Mouse (Mus musculus): ENCODE results near the gene Setdb2. TPM values are rescaled to one million over a fixed set of nuclear protein-coding genes. Genes with fewer than 3 reads are reported as not detected.

Gene Setdb2
- polyA plus RNA-seq, 1 experiment from 2014 or later = 3.9 TPM

GRCm38 (mm10) chr14:59366386-59367105 is 74.1 kb downstream of the Setdb2 start:
- H3K4me1 ChIP-seq = no peaks in the 10 kb centered on the region
- no peaks in the 10 kb centered on the region for H3K27me3 ChIP-seq (replicated peaks)
- H3K4me3 ChIP-seq (replicated peaks) = no peak overlapping the region
- peaks cover 3% of the 10 kb centered on the region; the same call in 1 of the 2 replicates for H3K9me3 ChIP-seq (replicated peaks)
- H3K36me3 ChIP-seq = no peaks in the 10 kb centered on the region
- H3K9ac ChIP-seq (replicated peaks) = no peak overlapping the region
- ATAC-seq (ENCODE audit: low FRiP score) = no peak
- H3K4me2 ChIP-seq = no peak overlapping the region
- WGBS = 90% methylated on average over 8 of the region's 8 CpGs
- no peak overlapping the region for H3K27ac ChIP-seq (replicated peaks)

- Histone ChIP-seq H3K4me2 (no peak within 1 kb of the TSS), H3K4me3 (replicated peaks) (no peak within 1 kb of the TSS), H3K9me3 (replicated peaks) (no peaks in the 10 kb centered on the region), H3K4me1 (no peaks in the 10 kb centered on the region), H3K27ac (replicated peaks) (no peak within 1 kb of the TSS), H3K27me3 (replicated peaks) (no peaks in the 10 kb centered on the region), H3K36me3 (no peaks in the 10 kb centered on the region), H3K9ac (replicated peaks) (no peak within 1 kb of the TSS)
- WGBS = 83% methylated on average over 6 of the region's 6 CpGs
- ATAC-seq (ENCODE audit: low FRiP score) = no peak
These were observed 75.4 kb downstream of the Setdb2 start, which contains the start of gene Phf11d for GRCm38 (mm10) chr14:59365244-59365644. Gene Phf11d (minus strand): TSS chr14:59365470.

Other genes with a start within 250 kb of the Setdb2 start
- gene Rcbtb1, start 239.7 kb downstream of the Setdb2 start, polyA plus RNA-seq (2015; fragmentation: Nextera tagmentation; extraction: Ambion mirVana) = 40.5 and 43.2 TPM in 2 replicates
- not detected in 2 replicates for gene Gm6904, start 180.7 kb downstream of the Setdb2 start, polyA plus RNA-seq (2015; fragmentation: Nextera tagmentation; extraction: Ambion mirVana)
- 0.14 TPM in 1 of 2 replicates, not detected in the other for gene Phf11a, start 143.4 kb downstream of the Setdb2 start, polyA plus RNA-seq (2015; fragmentation: Nextera tagmentation; extraction: Ambion mirVana)
- gene Phf11b, start 99.5 kb downstream of the Setdb2 start, polyA plus RNA-seq (2015; fragmentation: Nextera tagmentation; extraction: Ambion mirVana) = 0.42 and 1.4 TPM in 2 replicates
- 0.50 and 1.3 TPM in 2 replicates for gene Phf11d, start 75.4 kb downstream of the Setdb2 start, polyA plus RNA-seq (2015; fragmentation: Nextera tagmentation; extraction: Ambion mirVana)
- 0.23 and 0.57 TPM in 2 replicates for gene Phf11c, start 45.5 kb downstream of the Setdb2 start, polyA plus RNA-seq (2015; fragmentation: Nextera tagmentation; extraction: Ambion mirVana)
- gene Cab39l, start 88 bp upstream of the Setdb2 start, polyA plus RNA-seq (2015; fragmentation: Nextera tagmentation; extraction: Ambion mirVana) = 19.8 and 25.1 TPM in 2 replicates
- gene Cdadc1, start 157.1 kb upstream of the Setdb2 start, polyA plus RNA-seq (2015; fragmentation: Nextera tagmentation; extraction: Ambion mirVana) = 31.1 and 37.6 TPM in 2 replicates
- gene Shisa2, start 184.4 kb upstream of the Setdb2 start, polyA plus RNA-seq (2015; fragmentation: Nextera tagmentation; extraction: Ambion mirVana) = 6.0 and 12.5 TPM in 2 replicates